Mouse (Mus musculus) embryonic facial prominence, embryonic 11.5 days (tissue): ENCODE results near the gene Palld. TPM values are rescaled to one million over a fixed set of nuclear protein-coding genes. Genes with fewer than 3 reads are reported as not detected.
A peak's percentile ranks its signal among the peaks of the same experiment; 100 is the strongest.

ENCODE experiments used
- ATAC-seq: fragments of 200-750 bp; cut with Nextera tagmentation; replicated peaks from 2 replicates; pipeline ENCODE4 v1.8.0; 2017; ENCODE audit warnings: low read depth; ENCODE audit not compliant: insufficient number of reproducible peaks, low FRiP score, low TSS enrichment
- DNase-seq: peaks from one replicate; pipeline ENCODE4 v3.0.0-alpha.2; 2015; ENCODE audit warnings: low spot score
- H3K27ac ChIP-seq: fragments of 300-500 bp; sonication (generic); replicated peaks from 2 replicates; pipeline ENCODE4 v1.5.1; 2014; ENCODE audit warnings: mild to moderate bottlenecking, low read depth, low read length, control low read depth
- H3K27me3 ChIP-seq: fragments of 300-500 bp; sonication (generic); 2 replicates; pipeline ENCODE4 v1.6.1; 2014; ENCODE audit warnings: mild to moderate bottlenecking, low read length, moderate library complexity, mixed read lengths; ENCODE audit not compliant: control insufficient read depth, insufficient read depth
- H3K36me3 ChIP-seq: fragments of 300-500 bp; sonication (generic); replicated peaks from 2 replicates; pipeline ENCODE4 v1.6.1; 2014; ENCODE audit warnings: low read depth, mild to moderate bottlenecking, low read length, moderate library complexity, mixed read lengths; ENCODE audit not compliant: control insufficient read depth, insufficient read depth
- H3K4me1 ChIP-seq: fragments of 300-500 bp; sonication (generic); 2 replicates; pipeline ENCODE4 v1.6.1; 2014; ENCODE audit warnings: low read length, mixed read lengths; ENCODE audit not compliant: control insufficient read depth, insufficient read depth
- H3K4me2 ChIP-seq: fragments of 300-500 bp; sonication (generic); 2 replicates; pipeline ENCODE4 v1.6.1; 2014; ENCODE audit warnings: low read depth, mild to moderate bottlenecking, control low read depth, low read length, moderate library complexity
- H3K4me3 ChIP-seq: fragments of 300-500 bp; sonication (generic); 2 replicates; pipeline ENCODE4 v1.5.1; 2014; ENCODE audit warnings: low read depth, low read length, control low read depth
- H3K9ac ChIP-seq: fragments of 300-500 bp; sonication (generic); replicated peaks from 2 replicates; pipeline ENCODE4 v1.6.1; 2014; ENCODE audit warnings: mild to moderate bottlenecking, control low read depth, low read length
- H3K9me3 ChIP-seq: fragments of 300-500 bp; sonication (generic); replicated peaks from 2 replicates; pipeline ENCODE4 v1.6.1; 2016; ENCODE audit warnings: mild to moderate bottlenecking, low read length, inconsistent platforms, mixed read lengths; ENCODE audit not compliant: control insufficient read depth
- WGBS: fragments of 180-500 bp; shearing (Covaris S2); extraction: QIAGEN DNeasy Blood & Tissue Kit; methylation state at CpG from one replicate; pipeline ENCODE4 v1.1.7; 2014; 5-methylcytosine and 5-hydroxymethylcytosine counted together
- polyA plus RNA-seq: library from polyadenylated mRNA; unstranded; fragments of >200 nt; fragmentation: Nextera tagmentation; extraction: Ambion mirVana; gene quantifications from 2 replicates; pipeline ENCODE4 v1.2.1, GENCODE M21; 2014

Palld gene
- polyA plus RNA-seq, 1 experiment from 2014 or later: 52.4 TPM

DNA sequence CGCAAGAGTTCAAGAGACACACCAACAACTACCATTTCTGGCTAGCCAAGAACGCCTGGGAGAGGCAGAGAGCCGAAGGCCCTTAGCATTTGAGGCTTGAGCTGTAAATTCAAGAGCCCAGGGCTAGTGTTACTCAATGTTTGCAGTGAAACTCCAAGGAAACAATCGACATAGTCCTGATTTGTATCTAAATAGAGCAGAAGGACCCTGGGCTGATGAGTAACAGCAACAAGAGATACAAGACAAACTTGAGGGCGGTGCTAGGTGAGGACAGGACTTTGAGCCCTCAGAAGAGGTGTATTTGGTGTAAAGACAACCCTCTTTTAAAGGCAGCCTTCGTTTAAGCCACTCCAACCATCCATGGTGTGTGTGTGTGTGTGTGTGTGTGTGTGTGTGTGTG is 290.7 kb downstream of the Palld start:
- 87% methylated on average over 6 of the region's 6 CpGs for WGBS
- no peak for ATAC-seq
- H3K36me3 ChIP-seq: no peaks in the 10 kb centered on the region

DNA sequence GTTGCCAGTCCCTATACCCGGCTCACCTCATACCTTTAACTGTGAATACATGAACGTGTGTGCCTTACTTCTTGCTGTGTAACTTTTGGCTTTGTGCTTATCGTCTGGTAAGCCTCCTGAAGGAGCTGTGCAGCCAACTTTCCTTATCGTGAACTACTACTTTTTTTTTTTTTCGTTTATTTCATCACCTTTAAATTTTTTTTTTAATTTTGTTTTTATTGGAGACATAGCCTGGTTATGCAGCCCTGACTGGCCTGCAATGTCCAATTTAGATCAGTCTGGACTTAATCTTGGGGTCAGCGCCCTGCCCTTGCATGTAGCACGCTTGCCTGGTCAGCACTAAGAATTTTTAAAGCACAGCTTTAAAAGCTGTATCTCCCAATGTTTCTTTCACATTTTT is 291.4 kb downstream of the Palld start:
- no peak for DNase-seq
- no peak overlapping the region for H3K9ac ChIP-seq
- H3K4me1 ChIP-seq: no peaks in the 10 kb centered on the region
- H3K36me3 ChIP-seq: no peaks in the 10 kb centered on the region
- no peak overlapping the region for H3K27ac ChIP-seq
- ATAC-seq: no peak
- H3K27me3 ChIP-seq: no peaks in the 10 kb centered on the region
- H3K4me3 ChIP-seq: no peak overlapping the region
- H3K9me3 ChIP-seq: no peaks in the 10 kb centered on the region
- H3K4me2 ChIP-seq: no peak overlapping the region
- WGBS: 77% methylated on average over 7 of the region's 7 CpGs

More for the DNA sequence above, 290.7 kb downstream of the Palld start:
- H3K27me3 ChIP-seq: no peaks in the 10 kb centered on the region
- DNase-seq: no peak
- H3K9me3 ChIP-seq: no peaks in the 10 kb centered on the region
- H3K4me1 ChIP-seq: no peaks in the 10 kb centered on the region
- H3K4me3 ChIP-seq: no peak overlapping the region
- H3K27ac ChIP-seq: no peak overlapping the region
- no peak overlapping the region for H3K9ac ChIP-seq
- H3K4me2 ChIP-seq: no peak overlapping the region

- H3K36me3 ChIP-seq: no peaks in the 10 kb centered on the region
- H3K27ac ChIP-seq: no peak overlapping the region
- H3K9me3 ChIP-seq: no peaks in the 10 kb centered on the region
- DNase-seq (peak; percentile 39), ATAC-seq (no peak)
- WGBS: 49% methylated on average over 5 of the region's 5 CpGs
- H3K4me2 ChIP-seq: no peak overlapping the region
- H3K27me3 ChIP-seq: no peaks in the 10 kb centered on the region
- H3K4me1 ChIP-seq: no peaks in the 10 kb centered on the region
- no peak overlapping the region for H3K9ac ChIP-seq
- H3K4me3 ChIP-seq: no peak overlapping the region
These were observed 291.9 kb downstream of the Palld start for GRCm38 (mm10) chr8:61610546-61610945.

GRCm38 (mm10) chr8:61607463-61607813 is 295.1 kb downstream of the Palld start:
- H3K4me1 ChIP-seq: no peaks in the 10 kb centered on the region
- no peak overlapping the region for H3K4me2 ChIP-seq
- DNase-seq: peak; percentile 62
- no peak overlapping the region for H3K4me3 ChIP-seq
- no peaks in the 10 kb centered on the region for H3K9me3 ChIP-seq
- H3K27ac ChIP-seq: peak overlapping the region; percentile 78
- peak overlapping the region; percentile 32 for H3K9ac ChIP-seq
- no peaks in the 10 kb centered on the region for H3K36me3 ChIP-seq
- ATAC-seq: no peak
- no peaks in the 10 kb centered on the region for H3K27me3 ChIP-seq
- WGBS: 27% methylated on average over 6 of the region's 6 CpGs

- Histone ChIP-seq H3K9ac (peak overlapping the region; percentile 40), H3K4me2 (no peak overlapping the region), H3K27ac (peak overlapping the region; percentile 78), H3K4me1 (no peaks in the 10 kb centered on the region), H3K27me3 (no peaks in the 10 kb centered on the region), H3K4me3 (no peak overlapping the region), H3K36me3 (no peaks in the 10 kb centered on the region), H3K9me3 (no peaks in the 10 kb centered on the region)
- ATAC-seq: peak; percentile 72
- 11% methylated on average over 8 of the region's 8 CpGs for WGBS
- DNase-seq: peak; percentile 77
These were observed 295.6 kb downstream of the Palld start for GRCm38 (mm10) chr8:61606795-61607462.

- Histone ChIP-seq H3K9ac (no peak overlapping the region), H3K27me3 (no peaks in the 10 kb centered on the region), H3K4me2 (no peak overlapping the region), H3K27ac (no peak overlapping the region), H3K9me3 (no peaks in the 10 kb centered on the region), H3K36me3 (no peaks in the 10 kb centered on the region), H3K4me3 (no peak overlapping the region), H3K4me1 (no peaks in the 10 kb centered on the region)
- WGBS: 90% methylated on average over 2 of the region's 2 CpGs
- DNase-seq (no peak), ATAC-seq (no peak)
These were observed 297.6 kb downstream of the Palld start for GRCm38 (mm10) chr8:61604871-61605270.

GRCm38 (mm10) chr8:61596889-61597288 is 305.6 kb downstream of the Palld start:
- Histone ChIP-seq H3K4me2 (no peak overlapping the region), H3K4me3 (no peak overlapping the region), H3K9ac (no peak overlapping the region), H3K27ac (no peak overlapping the region), H3K27me3 (no peaks in the 10 kb centered on the region), H3K36me3 (no peaks in the 10 kb centered on the region), H3K9me3 (no peaks in the 10 kb centered on the region), H3K4me1 (no peaks in the 10 kb centered on the region)
- no peak for DNase-seq
- no peak for ATAC-seq
- 73% methylated on average over 3 of the region's 3 CpGs for WGBS

DNA sequence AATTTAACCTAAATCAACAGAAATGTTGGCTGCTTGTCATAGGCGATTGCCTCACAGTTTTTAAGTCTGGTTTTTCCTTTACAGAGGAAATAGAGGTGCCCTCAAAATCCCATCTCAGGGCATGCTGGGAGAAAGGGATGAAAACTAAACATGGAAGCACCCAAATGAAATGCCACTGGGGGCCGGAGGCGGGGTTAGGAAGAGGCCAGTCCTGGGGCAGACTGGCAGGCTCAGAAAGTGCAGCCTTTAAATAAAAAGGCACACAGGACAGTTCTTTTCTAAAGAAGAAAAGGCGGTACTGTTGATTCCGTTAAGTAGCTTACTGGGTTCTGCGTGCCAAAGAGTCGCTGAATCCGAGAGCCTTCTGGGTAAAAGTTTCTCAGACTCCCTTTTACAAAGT is 311.0 kb downstream of the Palld start:
- 5% methylated on average over 8 of the region's 8 CpGs for WGBS
- DNase-seq: peak; percentile 50
- Histone ChIP-seq H3K9me3 (no peaks in the 10 kb centered on the region), H3K27me3 (no peaks in the 10 kb centered on the region), H3K4me1 (no peaks in the 10 kb centered on the region), H3K9ac (no peak overlapping the region), H3K27ac (no peak overlapping the region; the same call in 1 of the 2 replicates), H3K4me2 (peak overlapping the region; percentile 76; the same call in 1 of the 2 replicates), H3K4me3 (no peak overlapping the region), H3K36me3 (no peaks in the 10 kb centered on the region)
- no peak for ATAC-seq
